Mouse (Mus musculus): ENCODE results near the gene Gm9048.
A peak's percentile ranks its signal among the peaks of the same experiment; 100 is the strongest.
"Not testable (repeated sequence)": the region's sequence is repeated elsewhere in the genome, so short reads cannot be mapped to it uniquely, and the experiment has no call there.

Gm9048 gene

DNA sequence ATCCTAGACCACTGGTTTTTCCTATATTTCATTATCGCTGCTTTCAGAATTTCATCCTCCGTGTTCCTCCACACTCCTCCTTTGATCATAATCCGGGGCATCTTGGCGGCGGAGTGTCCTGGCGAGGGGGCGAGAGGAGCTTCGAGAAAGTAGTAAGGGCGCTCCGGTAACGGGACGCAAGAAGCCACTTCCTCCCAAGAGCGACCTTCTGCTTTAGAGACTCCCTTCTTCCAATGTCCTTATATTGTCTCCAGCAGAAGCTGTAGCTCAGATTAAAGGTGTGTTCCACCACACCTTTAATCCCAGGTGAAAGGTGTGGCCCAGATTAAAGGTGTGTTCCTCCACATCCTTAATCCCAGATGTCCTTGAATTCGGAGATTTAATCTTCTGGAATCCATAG is at the start of gene Gm9048:
Gene Gm9048, minus strand, starts transcription at position 101 of the 400 bp plus-strand sequence.
- DNase-seq, result not testable (repeated sequence)

DNA sequence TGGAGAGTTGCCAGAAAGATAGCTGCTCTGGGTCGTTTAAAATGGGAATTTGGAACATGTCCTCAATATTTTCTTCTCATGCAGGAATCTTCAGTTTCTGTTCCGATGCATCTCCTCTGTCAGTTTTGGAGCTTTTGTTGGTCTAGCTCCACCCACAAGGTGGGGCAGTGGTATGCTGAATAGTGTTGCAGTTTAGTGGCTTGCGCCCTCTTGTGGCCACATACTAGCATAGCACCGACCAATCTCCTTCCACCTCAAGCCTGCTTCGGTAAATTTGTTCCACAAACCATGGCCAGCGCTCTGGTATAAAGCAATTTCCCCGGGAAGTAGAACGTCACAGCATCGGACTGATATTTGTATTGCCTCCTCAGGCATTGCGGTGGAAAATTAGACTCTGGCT is 22.0 kb upstream of the Gm9048 start:
- peak; percentile 58 for DNase-seq

DNA sequence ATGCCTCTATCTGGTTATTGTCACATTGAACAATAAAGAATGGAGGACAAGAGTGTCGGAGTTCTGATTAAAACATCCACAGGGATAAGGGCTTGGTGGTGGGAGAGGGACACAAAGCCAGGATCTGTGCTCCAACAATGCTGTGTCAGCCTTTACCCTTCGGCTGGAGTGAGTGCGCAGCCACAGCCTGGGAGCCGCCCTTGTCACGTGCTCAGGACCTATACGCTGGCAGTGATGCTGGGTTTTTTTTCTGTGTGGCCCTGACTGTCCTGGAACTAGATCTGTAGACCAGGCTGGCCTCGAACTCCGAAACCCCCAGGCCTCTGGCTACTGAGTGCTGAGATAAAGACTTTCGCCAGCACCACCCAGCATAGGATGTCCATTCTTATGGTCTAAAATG is 21.0 kb upstream of the Gm9048 start:
- DNase-seq, result no peak

DNA sequence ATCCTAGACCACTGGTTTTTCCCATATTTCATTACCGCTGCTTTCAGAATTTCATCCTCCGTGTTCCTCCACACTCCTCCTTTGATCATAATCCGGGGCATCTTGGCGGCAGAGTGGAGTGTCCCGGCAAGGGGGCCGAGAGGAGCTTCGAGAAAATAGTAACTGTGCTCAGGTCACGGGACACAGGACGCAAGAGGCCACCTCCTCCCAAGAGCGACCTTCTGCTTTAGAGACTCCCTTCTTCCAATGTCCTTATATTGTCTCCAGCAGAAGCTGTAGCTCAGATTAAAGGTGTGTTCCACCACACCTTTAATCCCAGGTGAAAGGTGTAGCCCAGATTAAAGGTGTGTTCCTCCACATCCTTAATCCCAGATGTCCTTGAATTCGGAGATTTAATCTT is 5.5 kb upstream of the Gm9048 start, which contains the start of gene Gm9049:
Gene Gm9049, minus strand, starts transcription at position 101 of the 400 bp plus-strand sequence.
- DNase-seq, result not testable (repeated sequence)

GRCm38 (mm10) chr10:118343155-118343554 is 5.3 kb downstream of the Gm9048 start, which contains the start of gene Gm9046:
Gm9046 (minus strand) TSS chr10:118343255.
- not testable (repeated sequence) for DNase-seq

- not testable (repeated sequence) for DNase-seq
These were observed 10.7 kb downstream of the Gm9048 start, which contains the start of gene Gm9045 for GRCm38 (mm10) chr10:118337731-118338130. Gm9045 (minus strand) TSS chr10:118337831.

DNA sequence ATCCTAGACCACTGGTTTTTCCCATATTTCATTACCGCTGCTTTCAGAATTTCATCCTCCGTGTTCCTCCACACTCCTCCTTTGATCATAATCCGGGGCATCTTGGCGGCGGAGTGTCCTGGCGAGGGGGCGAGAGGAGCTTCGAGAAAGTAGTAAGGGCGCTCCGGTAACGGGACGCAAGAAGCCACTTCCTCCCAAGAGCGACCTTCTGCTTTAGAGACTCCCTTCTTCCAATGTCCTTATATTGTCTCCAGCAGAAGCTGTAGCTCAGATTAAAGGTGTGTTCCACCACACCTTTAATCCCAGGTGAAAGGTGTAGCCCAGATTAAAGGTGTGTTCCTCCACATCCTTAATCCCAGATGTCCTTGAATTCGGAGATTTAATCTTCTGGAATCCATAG is 16.2 kb downstream of the Gm9048 start, which contains the start of gene Gm9044:
Gene Gm9044, minus strand, starts transcription at position 101 of the 400 bp plus-strand sequence.
- not testable (repeated sequence) for DNase-seq

GRCm38 (mm10) chr10:118326869-118327268 is 21.6 kb downstream of the Gm9048 start, which contains the start of gene Gm9040:
Gm9040 (minus strand) TSS chr10:118326969.
- DNase-seq, result not testable (repeated sequence)

- DNase-seq, result no peak
These were observed 29.5 kb downstream of the Gm9048 start for GRCm38 (mm10) chr10:118319024-118319423.

DNA sequence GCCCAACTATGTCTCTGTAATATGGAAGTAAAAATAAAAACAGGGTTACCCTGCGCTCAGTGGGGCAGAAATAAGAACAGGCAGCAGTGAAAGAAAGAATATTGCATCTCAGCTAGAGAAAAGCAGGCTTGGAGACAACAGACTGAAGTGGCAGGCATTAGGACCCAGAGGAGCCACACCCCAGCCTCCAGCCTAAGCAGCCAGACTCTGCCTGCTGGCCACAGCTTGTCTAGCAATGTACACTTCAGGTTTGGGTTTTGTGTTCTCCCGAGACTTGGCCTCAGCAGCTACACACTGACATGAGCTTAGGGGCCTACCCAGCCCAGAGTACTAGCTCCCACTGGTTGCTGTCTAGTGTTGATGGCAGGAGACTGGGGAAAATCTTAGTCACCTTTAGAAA is 46.3 kb downstream of the Gm9048 start:
- not testable (repeated sequence) for DNase-seq
